Mouse (Mus musculus) liver, embryonic 14.5 days (tissue): ENCODE measurements around the gene Dnal1.

ENCODE experiments used
- CTCF ChIP-seq: IDR thresholded peaks from 2 replicates; pipeline ENCODE4 v1.5.1; 2016; ENCODE audit warnings: antibody characterized with exemption, low read depth, control low read depth
- EP300 ChIP-seq: IDR thresholded peaks from 2 replicates; pipeline ENCODE4 v1.6.1; 2016; ENCODE audit warnings: antibody characterized with exemption, low read depth

- TF ChIP-seq CTCF (peak; percentile 90), EP300 (no peak)
Measured at GRCm38 (mm10) chr12:84163133-84163532, 49.0 kb downstream of the Dnal1 start.
